Mouse (Mus musculus): ENCODE data around the gene Cplx2.

- no peak for TF ChIP-seq CTCF (IDR thresholded peaks at IDR 0.05; ENCODE audit: borderline replicate concordance, control insufficient read depth, extremely low read depth, insufficient read depth, low read length, poor library complexity)
- no peak for TF ChIP-seq POLR2A (IDR thresholded peaks at IDR 0.05; ENCODE audit: control insufficient read depth, extremely low read depth, insufficient read depth, low read length, poor library complexity)
Measured at GRCm38 (mm10) chr13:54385008-54386004, 14.2 kb downstream of the Cplx2 start.
